Mouse (Mus musculus): ENCODE measurements around the gene Utf1. TPM values are rescaled to one million over a fixed set of nuclear protein-coding genes. Genes with fewer than 3 reads are reported as not detected.

Gene Utf1
- total RNA-seq, 2 experiments from 2014 or later = not detected

DNA sequence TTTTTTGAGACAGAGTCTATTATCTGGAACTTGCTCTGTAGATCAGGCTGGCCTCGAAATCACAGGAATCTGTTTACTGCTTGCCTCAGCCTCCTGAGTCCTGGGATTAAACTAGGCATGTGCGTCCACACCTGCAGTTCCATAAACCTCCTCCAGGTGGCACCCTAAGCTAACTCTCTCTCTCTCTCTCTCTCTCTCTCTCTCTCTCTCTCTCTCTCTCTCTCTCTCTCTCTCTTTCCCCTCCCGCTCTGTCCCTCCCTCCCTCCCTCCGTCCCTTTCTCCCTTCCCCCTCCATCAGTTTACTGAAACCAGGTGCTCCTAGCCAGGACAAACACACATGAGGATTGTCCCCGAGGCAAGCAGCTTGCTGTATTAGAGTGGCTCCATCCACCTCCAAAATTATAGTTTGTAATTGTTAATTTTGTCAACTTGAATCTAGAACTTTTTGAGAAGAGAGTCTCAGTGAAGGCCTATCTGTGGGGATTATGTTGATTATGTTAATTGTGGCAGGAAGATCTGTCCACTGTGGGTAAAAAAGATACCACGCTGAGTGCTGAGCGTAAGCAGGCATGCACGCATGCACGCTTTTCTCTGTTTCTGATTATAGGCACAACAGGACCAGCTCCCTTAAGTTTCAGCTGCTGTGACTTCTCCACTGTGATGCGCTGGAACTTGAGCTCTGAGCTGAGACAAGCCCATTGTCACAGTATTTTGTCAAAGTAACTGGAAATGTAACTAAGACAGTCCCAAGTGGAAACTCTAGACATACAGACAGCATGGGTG is 25.9 kb downstream of the Utf1 start:
- peak; percentile 68; the same call in 1 of the 2 replicates for ATAC-seq (replicated peaks; ENCODE audit: low FRiP score, poor library complexity, severe bottlenecking)

DNA sequence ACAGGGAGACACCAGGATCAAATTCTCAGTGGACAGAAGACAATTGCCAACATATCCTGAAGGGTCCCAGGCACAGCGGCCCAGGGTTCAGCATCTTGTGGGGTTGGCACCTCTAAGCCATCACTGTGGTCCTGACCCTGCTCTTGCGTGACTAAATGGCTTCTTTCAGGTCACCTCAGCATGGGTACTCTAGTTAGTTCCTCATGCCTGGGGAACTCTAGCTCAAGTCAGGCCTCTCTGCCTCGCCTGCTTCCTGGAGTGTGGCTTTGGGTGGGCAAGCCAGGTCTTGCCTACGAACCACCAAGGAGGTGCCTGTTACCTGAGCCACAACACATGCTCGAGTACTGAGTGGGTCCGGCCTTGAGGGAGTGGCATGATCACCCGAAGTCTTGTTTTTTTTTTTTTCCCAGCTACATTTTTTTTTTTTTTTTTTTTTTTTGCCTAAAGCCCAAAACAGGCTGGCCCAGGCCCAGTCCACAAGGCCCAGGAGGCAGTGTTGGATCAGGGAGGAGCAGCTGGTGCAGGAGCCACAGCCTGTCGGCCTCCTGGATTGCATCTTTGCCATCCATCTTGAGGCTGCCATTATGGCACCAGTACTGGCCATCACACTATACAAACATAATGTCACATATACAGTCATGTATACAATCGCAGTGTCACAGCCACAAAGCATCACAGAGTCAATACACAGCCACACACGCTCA is 26.8 kb downstream of the Utf1 start:
- no peak for ATAC-seq (replicated peaks; ENCODE audit: low FRiP score, poor library complexity, severe bottlenecking)

DNA sequence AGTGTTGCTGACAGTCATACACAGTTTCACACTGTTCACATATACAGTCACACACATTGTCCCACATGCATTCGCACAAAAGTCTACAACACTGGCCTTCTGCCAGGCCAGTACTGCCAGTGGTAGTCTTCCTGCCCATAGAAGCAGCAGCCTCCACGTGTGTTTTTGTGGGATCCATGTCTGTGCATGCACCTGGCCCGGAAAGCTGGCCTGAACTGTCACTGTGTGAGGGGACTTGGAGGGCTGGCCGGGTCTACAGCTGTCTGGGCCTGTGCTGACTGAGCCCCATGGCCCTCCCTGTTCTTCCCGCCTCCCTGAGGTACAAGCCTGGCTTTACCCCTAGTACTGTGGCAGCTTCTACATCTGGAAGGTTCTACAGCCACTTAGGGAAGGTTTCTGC is 27.4 kb downstream of the Utf1 start:
- ATAC-seq (replicated peaks; ENCODE audit: low FRiP score, poor library complexity, severe bottlenecking) = no peak

DNA sequence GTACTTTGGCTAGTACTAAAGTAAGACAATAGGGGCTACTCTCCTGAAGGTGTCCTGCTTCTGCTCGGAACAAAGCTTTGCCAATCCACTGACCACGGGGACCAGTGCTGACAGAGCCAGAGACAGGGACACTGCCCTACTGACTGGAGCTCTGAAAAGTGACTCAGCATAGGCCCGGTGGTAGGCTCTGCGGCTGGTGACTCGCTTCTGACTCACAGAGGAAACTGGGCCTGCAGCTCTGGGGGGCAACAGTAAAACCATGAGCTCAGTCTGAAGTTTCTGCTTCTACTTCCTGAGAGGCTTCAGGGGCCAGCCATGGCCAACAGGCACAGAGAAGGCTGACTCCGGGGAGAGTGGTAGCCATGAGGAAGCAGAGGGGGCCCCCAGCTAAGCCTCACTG is 27.8 kb downstream of the Utf1 start:
- ATAC-seq (replicated peaks; ENCODE audit: low FRiP score, poor library complexity, severe bottlenecking) = no peak

DNA sequence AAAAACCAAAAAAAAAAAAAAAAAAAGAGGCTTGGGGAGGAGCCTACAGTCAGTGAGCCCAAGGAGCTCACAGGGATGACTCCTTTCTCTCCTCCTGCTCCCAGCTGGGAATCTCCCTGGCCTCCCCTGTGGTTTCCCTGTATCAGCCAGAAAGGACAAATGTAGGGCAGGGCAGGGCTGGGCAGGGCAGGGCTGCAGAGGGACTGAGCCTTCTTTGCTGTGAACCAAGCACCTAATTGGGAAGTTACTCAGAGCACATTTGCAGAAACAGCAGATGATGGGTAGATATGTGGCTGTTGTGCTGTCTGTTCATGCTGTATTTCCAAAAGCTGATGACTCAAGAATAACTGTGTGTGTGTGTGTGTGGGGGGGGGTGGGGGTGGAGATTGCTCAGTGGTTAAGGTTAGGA is 29.3 kb downstream of the Utf1 start:
- ATAC-seq (replicated peaks; ENCODE audit: low FRiP score, poor library complexity, severe bottlenecking) = no peak

DNA sequence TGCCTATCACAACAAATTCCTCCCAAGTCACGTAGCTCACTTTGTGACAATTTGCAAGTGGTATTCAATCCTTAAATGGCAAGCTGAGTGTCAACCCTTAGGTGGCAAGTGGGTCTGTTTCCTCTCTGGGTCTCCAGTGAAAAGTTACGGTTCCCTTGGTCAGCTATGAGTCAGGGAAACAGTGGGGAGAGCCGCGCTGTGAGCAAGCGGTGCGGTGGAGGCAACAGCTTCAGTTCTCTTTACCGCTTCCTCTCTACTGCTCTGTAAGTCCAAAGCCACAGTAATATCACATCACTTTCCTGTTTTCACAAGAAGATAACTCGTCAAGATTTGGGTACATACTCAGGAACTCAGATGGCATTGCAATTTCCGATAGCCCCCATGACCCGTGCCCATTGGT is 30.7 kb downstream of the Utf1 start:
- no peak for ATAC-seq (replicated peaks; ENCODE audit: low FRiP score, poor library complexity, severe bottlenecking)

DNA sequence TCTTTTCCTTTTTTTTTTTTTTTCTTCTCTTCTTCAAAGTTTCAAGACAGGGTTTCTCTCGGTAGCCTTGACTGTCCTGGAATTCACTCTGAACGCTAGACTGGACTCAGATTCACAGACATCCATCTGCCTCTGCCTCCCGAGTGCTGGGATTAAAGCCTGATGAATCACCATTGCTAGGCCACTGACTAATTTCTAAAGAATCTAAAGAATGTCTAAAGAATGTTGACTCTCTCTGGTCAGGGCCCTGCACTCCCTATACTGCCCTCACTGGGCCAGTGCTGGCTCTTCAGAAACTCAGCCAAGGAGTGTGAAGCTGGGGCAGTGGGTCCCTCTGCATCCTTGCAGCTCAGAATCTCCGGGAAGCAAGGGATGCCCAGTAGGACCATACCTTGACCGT is 31.9 kb downstream of the Utf1 start:
- ATAC-seq (replicated peaks; ENCODE audit: low FRiP score, poor library complexity, severe bottlenecking) = no peak

DNA sequence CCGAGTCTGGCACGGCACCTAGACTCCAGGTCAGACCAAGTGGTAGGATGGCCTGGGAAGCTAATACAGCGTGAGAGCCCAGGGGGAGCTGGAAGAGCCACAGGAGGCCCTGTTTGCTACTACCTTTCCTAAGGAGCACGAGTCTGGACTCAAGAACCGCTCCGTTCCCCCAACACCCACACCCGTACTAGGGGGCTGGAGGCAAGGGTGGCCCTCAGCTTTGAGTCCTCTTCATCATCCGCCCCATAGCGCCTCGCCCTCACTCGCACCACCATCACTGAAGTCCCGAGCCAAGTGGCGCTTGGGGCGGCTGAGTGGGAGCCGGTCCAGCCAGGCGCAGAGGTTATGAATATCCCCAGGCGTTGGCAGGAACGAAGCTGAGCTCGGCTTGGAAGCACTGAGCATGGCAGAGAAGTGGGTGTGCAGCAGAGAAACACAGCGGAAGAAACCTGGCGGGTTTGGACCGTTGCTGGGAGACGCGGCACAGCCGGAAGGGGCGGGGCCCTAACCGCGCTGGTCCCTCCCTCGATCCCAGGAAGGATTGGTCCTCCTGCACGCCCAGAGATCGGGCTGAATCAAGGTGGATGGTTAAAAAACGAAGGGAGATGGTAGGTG is 34.8 kb downstream of the Utf1 start, which contains the start of gene 6430531B16Rik:
TSS of gene 6430531B16Rik (minus strand) at position 478 of the 615 bp plus-strand sequence.
- ATAC-seq (replicated peaks; ENCODE audit: low FRiP score, poor library complexity, severe bottlenecking) = peak; percentile 48

DNA sequence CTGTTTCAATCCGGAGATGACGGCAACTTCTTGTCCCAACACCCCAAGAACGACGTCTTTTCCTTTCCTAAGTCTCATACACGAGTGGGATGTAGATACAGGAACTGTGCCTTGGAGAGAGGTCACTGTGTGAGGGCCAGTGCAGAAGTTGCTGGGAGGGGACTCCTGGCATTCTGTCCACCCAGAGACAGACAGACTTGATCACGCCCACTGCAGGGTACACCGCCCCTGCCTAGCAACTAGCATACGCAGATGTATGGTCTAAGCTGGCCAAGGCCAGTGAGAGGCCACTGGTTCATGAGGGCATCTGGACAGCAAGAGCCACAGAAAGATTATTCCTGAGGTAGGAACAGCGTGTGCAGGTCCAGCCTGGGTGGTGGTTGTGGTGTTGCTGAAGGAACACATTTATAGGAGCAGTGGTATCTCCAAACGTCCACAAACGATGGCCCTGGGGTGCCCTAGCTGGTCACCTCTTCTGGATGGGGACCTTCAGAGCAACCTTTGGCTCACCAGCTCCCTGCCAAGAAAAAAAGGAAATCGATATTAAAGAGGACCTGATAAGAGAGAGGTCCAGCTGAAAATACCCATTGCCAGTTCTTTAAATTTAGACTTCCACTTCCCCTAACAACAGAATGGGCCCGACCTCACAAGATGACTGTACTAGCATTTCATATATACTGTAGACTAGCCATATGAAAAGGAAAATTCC is 35.6 kb downstream of the Utf1 start:
- ATAC-seq (replicated peaks; ENCODE audit: low FRiP score, poor library complexity, severe bottlenecking) = no peak

DNA sequence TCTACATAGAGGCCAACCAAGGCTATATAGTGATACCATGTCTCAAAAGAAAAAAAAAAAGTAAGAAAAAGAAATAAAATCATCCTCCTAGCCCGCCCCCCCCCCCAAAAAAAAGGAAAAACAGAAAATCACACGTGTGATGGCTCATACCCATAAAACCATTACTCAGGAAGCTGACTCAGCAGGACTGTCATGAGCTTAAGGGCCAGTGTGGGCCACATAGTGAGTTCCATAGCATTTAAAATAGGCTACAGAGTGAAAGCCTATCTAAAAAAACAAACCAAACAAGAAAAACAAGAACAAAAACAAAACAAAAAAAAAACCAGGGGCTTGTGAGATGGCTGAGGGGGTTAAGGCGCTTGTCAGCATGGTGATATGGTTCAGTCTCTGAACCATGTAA is 37.2 kb downstream of the Utf1 start:
- no peak for ATAC-seq (replicated peaks; ENCODE audit: low FRiP score, poor library complexity, severe bottlenecking)

DNA sequence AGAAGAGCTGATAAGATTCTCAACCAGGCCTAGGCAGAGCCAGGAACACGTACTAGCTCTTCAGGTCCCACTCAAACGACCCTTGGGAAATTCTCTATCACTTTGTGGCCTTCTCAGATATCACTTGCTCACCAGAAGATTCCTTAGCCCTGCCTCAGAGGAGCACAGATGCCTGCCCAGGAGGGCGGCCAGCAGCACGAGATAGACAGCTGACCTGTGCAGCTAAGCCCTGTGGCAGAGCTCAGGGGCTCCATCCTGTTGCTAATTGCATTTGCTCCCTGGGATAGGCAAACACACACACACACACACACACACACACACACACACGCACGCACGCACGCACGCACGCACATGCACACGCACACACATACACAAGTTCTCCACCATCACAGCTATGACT is 38.5 kb downstream of the Utf1 start:
- ATAC-seq (replicated peaks; ENCODE audit: low FRiP score, poor library complexity, severe bottlenecking) = no peak

DNA sequence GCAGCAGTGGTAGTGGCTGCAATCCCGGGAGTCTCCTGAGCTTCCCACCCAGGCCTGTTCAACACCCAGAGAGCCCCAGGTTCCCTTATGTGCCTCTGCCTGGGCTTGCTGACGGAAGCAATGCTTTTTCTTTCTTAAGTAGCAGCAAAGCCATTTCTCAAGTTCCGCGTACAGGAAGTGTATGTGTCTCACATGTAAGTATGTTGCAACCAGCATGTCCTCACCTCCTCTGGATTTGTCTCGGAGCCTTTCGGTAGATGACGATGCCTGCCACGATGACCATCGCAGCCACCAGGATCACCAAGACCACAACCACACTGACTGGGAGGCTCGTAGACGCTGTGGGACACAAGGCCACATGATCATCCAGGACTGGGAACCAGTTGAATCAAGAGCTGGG is 40.9 kb downstream of the Utf1 start:
- ATAC-seq (replicated peaks; ENCODE audit: low FRiP score, poor library complexity, severe bottlenecking) = no peak

DNA sequence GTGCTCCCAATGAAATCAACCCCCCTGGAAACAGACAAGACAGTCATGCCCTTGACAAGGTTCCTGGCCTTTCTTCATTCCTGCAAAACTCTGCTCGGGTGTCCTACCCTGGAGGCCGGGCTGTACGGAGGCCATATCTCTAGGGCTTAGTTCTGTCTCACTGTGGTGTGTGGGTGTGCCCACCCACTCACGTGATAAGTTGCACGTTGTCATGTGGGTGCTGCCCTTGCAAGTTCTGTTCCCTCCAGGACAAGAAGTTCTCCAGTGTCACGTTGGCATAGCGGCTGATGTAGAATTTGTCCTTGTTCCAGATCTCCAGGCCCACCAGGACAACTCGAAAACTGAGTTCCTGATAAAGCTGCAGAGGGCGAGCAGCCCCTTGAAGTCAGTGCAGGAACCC is 44.7 kb downstream of the Utf1 start:
- no peak for ATAC-seq (replicated peaks; ENCODE audit: low FRiP score, poor library complexity, severe bottlenecking)

DNA sequence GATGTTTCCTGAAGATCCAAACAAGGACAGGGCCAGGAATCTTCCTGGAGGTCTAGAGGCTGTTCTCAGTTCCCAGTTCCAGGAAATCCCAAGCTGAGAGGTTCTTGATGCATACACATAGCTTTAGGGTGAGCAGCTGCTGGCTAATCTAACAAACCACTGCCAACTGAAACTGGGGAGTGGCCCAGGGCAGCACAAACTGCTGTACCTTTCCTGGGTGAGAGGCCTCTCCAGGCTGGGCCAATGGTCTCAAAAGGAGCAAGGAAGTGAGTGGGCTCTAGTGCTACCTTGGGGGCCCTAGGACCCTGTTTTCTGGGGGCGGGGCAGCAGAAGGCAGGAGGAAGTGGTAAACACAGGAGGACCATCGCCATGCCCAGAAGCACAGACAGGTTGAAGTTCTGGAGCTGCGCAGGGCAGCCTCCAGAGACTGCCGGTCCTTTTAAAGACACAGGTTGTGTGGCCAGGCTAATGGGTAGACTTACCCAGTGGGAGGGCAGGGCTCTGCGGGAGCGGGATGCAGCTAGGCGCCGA is 47.3 kb downstream of the Utf1 start:
- ATAC-seq (replicated peaks; ENCODE audit: low FRiP score, poor library complexity, severe bottlenecking) = no peak

DNA sequence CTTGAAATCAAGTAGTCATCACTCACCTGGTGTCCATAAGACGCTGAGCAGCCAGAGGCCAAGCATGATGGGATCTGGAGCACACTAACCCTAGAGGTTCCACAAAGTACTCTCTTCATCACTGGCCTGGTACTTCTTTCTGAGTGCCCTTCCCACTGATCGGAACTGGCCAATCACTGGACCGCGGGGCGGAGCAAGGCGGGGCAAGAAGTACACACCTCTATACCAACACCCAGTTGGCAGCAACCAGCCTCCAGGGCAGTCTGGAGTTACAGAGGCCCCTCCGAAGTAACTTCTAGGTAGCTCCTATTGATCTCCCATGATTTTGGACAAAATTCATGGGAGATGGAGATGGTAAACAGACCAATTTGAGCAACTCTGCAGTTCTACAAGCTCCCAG is 48.8 kb downstream of the Utf1 start, which contains the start of gene Adam8:
TSS of gene Adam8 (minus strand) at position 157 of the 400 bp plus-strand sequence.
- ATAC-seq (replicated peaks; ENCODE audit: low FRiP score, poor library complexity, severe bottlenecking) = peak; percentile 77

DNA sequence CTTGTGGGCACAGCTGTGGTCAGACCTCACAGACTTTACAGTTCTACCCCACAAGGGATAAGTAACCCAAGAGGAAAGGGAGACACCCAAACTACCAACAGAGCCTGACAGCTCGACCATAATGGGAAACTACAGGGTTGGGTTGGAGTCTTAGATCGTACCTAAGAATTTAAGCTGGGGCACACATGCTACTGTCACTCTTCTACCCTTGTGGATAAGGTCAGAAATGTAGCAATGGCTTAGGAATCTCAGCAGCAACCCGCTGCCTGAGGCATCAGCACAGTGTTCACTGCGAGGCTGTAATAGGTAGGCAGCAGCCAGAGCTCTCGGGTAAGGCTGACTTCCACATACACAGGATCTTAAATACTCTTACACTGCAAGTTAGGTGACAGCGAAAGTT is 49.9 kb downstream of the Utf1 start:
- ATAC-seq (replicated peaks; ENCODE audit: low FRiP score, poor library complexity, severe bottlenecking) = no peak

DNA sequence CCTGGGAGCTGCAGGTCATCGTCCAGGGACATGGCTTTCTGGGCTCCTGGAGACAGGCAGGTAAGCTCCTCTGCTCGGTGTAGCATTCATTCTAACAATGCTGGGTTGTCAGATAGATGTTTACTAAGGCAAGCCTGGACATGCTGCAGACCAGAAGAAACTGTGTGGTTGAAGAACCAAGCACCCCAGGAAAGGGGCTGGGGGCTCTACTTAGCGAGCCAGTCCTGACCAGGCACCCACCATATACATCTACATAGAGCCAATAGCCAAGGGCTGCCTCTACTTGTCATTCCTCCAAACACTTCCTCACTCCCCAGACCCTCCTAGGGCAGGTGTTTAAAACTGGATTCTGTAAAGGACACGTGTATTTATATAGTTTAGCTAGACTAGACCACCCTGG is 50.6 kb downstream of the Utf1 start:
- ATAC-seq (replicated peaks; ENCODE audit: low FRiP score, poor library complexity, severe bottlenecking) = 0 out of 2 replicates have a peak, but pooled peaks have one; percentile 18

DNA sequence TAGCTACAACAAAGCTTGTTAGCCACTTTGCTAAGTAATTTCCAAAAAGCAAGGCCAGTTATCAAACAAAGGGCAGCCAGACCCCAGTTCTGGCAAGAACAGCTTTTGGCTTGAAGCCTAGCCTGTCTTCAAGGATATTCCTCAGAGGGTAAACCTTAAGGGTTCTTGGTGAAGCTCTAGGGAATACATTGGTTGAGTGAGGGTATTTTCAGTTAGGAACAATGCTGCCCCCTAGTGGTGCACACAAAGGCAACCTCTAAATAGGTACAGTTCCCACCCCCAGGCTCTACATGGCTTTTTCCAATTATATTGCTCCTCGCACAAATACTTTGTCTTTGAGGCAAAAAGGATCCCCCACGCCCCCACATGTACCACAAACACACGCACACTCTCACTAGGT is 51.1 kb downstream of the Utf1 start:
- peak; percentile 27; the same call in 1 of the 2 replicates for ATAC-seq (replicated peaks; ENCODE audit: low FRiP score, poor library complexity, severe bottlenecking)

Measured in erythroblast, adult 5-6 weeks (primary cell).